Mouse (Mus musculus) activated CD4-positive, CD25-positive, alpha-beta regulatory T cell, adult 4 months (primary cell): ENCODE results near the gene Dclre1c. TPM values are rescaled to one million over a fixed set of nuclear protein-coding genes. Genes with fewer than 3 reads are reported as not detected.
"Not testable (repeated sequence)": the region's sequence is repeated elsewhere in the genome, so short reads cannot be mapped to it uniquely, and the experiment has no call there.

Source experiments
- ATAC-seq: one replicate; pipeline ENCODE4 v1.8.0; 2017
- polyA plus RNA-seq, 2 experiments: library from polyadenylated mRNA; unstranded; fragments of 100-300 nt; shearing (Covaris generic); gene quantifications; one replicate each; pipeline ENCODE4 v1.2.1; 2017

Dclre1c gene
- polyA plus RNA-seq = 10 to 100 TPM; 15.8 to 18.1 TPM

GRCm38 (mm10) chr2:3423841-3424578 is at the start of gene Dclre1c:
Gene Dclre1c (plus strand): TSS chr2:3424131.
- ATAC-seq = peak; percentile 91

- ATAC-seq = no peak
These were observed 36.6 kb upstream of the Dclre1c start for GRCm38 (mm10) chr2:3387105-3387860.

- no peak for ATAC-seq
These were observed 32.0 kb upstream of the Dclre1c start for GRCm38 (mm10) chr2:3391945-3392344.

GRCm38 (mm10) chr2:3397110-3397509 is 26.8 kb upstream of the Dclre1c start, which contains the start of gene Olah:
Gene Olah (minus strand): TSS chr2:3397210.
- ATAC-seq = not testable (repeated sequence)

- no peak for ATAC-seq
These were observed 17.9 kb upstream of the Dclre1c start for GRCm38 (mm10) chr2:3405981-3406380.

GRCm38 (mm10) chr2:3407756-3408155 is 16.2 kb upstream of the Dclre1c start:
- ATAC-seq = no peak

- ATAC-seq = no peak
These were observed 9.7 kb upstream of the Dclre1c start for GRCm38 (mm10) chr2:3414241-3414640.

GRCm38 (mm10) chr2:3415676-3416075 is 8.3 kb upstream of the Dclre1c start:
- ATAC-seq = no peak

- peak; percentile 74 for ATAC-seq
These were observed 5.0 kb upstream of the Dclre1c start for GRCm38 (mm10) chr2:3418883-3419431.

GRCm38 (mm10) chr2:3420157-3420556 is 3.8 kb upstream of the Dclre1c start:
- ATAC-seq = no peak

GRCm38 (mm10) chr2:3422548-3422947 is 1.4 kb upstream of the Dclre1c start, which contains the start of gene Meig1:
Gene Meig1 (minus strand): TSS chr2:3422648.
- ATAC-seq = no peak

- no peak for ATAC-seq
These were observed 614 bp downstream of the Dclre1c start for GRCm38 (mm10) chr2:3424579-3424910.

- ATAC-seq = no peak
These were observed 7.0 kb downstream of the Dclre1c start for GRCm38 (mm10) chr2:3430956-3431355.

GRCm38 (mm10) chr2:3435369-3436061 is 11.6 kb downstream of the Dclre1c start:
- ATAC-seq = no peak

- ATAC-seq = no peak
These were observed 14.0 kb downstream of the Dclre1c start for GRCm38 (mm10) chr2:3437956-3438355.

GRCm38 (mm10) chr2:3444206-3444605 is 20.3 kb downstream of the Dclre1c start:
- ATAC-seq = no peak

GRCm38 (mm10) chr2:3445984-3446383 is 22.1 kb downstream of the Dclre1c start:
- no peak for ATAC-seq

- ATAC-seq = no peak
These were observed 25.5 kb downstream of the Dclre1c start for GRCm38 (mm10) chr2:3449431-3449830.

GRCm38 (mm10) chr2:3453096-3453495 is 29.2 kb downstream of the Dclre1c start:
- ATAC-seq = no peak

- ATAC-seq = no peak
These were observed 32.7 kb downstream of the Dclre1c start for GRCm38 (mm10) chr2:3456590-3456989.

GRCm38 (mm10) chr2:3473891-3474290 is 50.0 kb downstream of the Dclre1c start:
- ATAC-seq = no peak

GRCm38 (mm10) chr2:3474361-3474805 is 50.5 kb downstream of the Dclre1c start:
- peak; percentile 44 for ATAC-seq

- ATAC-seq = peak; percentile 88
These were observed 50.9 kb downstream of the Dclre1c start, which contains the start of gene Suv39h2 for GRCm38 (mm10) chr2:3474861-3475283. Gene Suv39h2 (minus strand): TSS chr2:3475031.
